Mouse (Mus musculus) heart, postnatal 0 days (tissue): ENCODE results near the gene Bcl2l11. TPM values are rescaled to one million over a fixed set of nuclear protein-coding genes. Genes with fewer than 3 reads are reported as not detected.

Source experiments
- ATAC-seq: fragments of 200-750 bp; cut with Nextera tagmentation; 2 replicates; pipeline ENCODE4 v1.8.0; 2017; ENCODE audit warnings: low read depth, moderate number of reproducible peaks, moderate library complexity; ENCODE audit not compliant: insufficient read depth
- DNase-seq: peaks from one replicate; pipeline ENCODE4 v3.0.0-alpha.2; 2016; ENCODE audit warnings: low spot score
- H3K27ac ChIP-seq: fragments of 300-500 bp; sonication (generic); 2 replicates; pipeline ENCODE4 v1.5.1; 2014; ENCODE audit warnings: low read depth, mild to moderate bottlenecking
- H3K27me3 ChIP-seq: fragments of 300-500 bp; sonication (generic); 2 replicates; pipeline ENCODE4 v1.6.1; 2014; ENCODE audit warnings: low read length, mixed read lengths; ENCODE audit not compliant: control insufficient read depth, insufficient read depth
- H3K36me3 ChIP-seq: fragments of 300-500 bp; sonication (generic); replicated peaks from 2 replicates; pipeline ENCODE4 v1.6.1; 2014; ENCODE audit warnings: low read length, mixed read lengths; ENCODE audit not compliant: control insufficient read depth, insufficient read depth
- H3K4me1 ChIP-seq: fragments of 300-500 bp; sonication (generic); 2 replicates; pipeline ENCODE4 v1.6.1; 2014; ENCODE audit warnings: antibody characterized with exemption; ENCODE audit not compliant: control insufficient read depth, insufficient read depth
- H3K4me2 ChIP-seq: fragments of 300-500 bp; sonication (generic); 2 replicates; pipeline ENCODE4 v1.6.1; 2014; ENCODE audit warnings: low read depth, mild to moderate bottlenecking, low read length, moderate library complexity
- H3K4me3 ChIP-seq: fragments of 300-500 bp; sonication (generic); 2 replicates; pipeline ENCODE4 v1.5.1; 2014; ENCODE audit warnings: low read depth, low read length
- H3K9ac ChIP-seq: fragments of 300-500 bp; sonication (generic); replicated peaks from 2 replicates; pipeline ENCODE4 v1.6.1; 2014; ENCODE audit warnings: low read depth, low read length, mixed read lengths
- H3K9me3 ChIP-seq: fragments of 300-500 bp; sonication (generic); replicated peaks from 2 replicates; pipeline ENCODE4 v1.6.1; 2016; ENCODE audit warnings: low read length; ENCODE audit not compliant: control insufficient read depth
- CTCF ChIP-seq: IDR thresholded peaks from 2 replicates; pipeline ENCODE4 v1.5.1; 2016; ENCODE audit warnings: antibody characterized with exemption, control low read depth, low read depth
- EP300 ChIP-seq: IDR thresholded peaks from 2 replicates; pipeline ENCODE4 v1.6.1; 2016; ENCODE audit warnings: antibody characterized with exemption, low read depth
- WGBS: fragments of 180-500 bp; shearing (Covaris S2); extraction: QIAGEN DNeasy Blood & Tissue Kit; methylation state at CpG from one replicate; pipeline ENCODE4 v1.1.7; 2014; 5-methylcytosine and 5-hydroxymethylcytosine counted together
- polyA plus RNA-seq: library from polyadenylated mRNA; unstranded; fragments of >200 nt; fragmentation: Nextera tagmentation; extraction: Ambion mirVana; gene quantifications from 2 replicates; pipeline ENCODE4 v1.2.1, GENCODE M21; 2015
- total RNA-seq: library from RNA; depleted of rRNA; stranded (reverse); fragments of >200 nt; gene quantifications from 2 replicates; pipeline ENCODE4 v1.2.3, GENCODE M21; 2014; ENCODE audit warnings: low replicate concordance; rRNA removed

Bcl2l11 gene
- total RNA-seq (26.1 and 26.6 TPM in 2 replicates), polyA plus RNA-seq (18.2 and 22.4 TPM in 2 replicates)

GRCm38 (mm10) chr2:128125635-128126470 lies at the start of gene Bcl2l11:
TSS of gene Bcl2l11 (plus strand) at chr2:128126038.
- Histone ChIP-seq H3K4me1 (peaks cover 36% of the 10 kb centered on the region), H3K9ac (peak within 1 kb of the TSS; percentile 62), H3K9me3 (no peaks in the 10 kb centered on the region), H3K4me2 (peak within 1 kb of the TSS; percentile 89), H3K27ac (peak within 1 kb of the TSS; percentile 95), H3K27me3 (0 out of 2 replicates have a peak, but pooled peaks cover 9% of the 10 kb centered on the region), H3K4me3 (peak within 1 kb of the TSS; percentile 67), H3K36me3 (peaks cover 16% of the 10 kb centered on the region)
- TF ChIP-seq CTCF (peak; percentile 61), EP300 (peak; percentile 93)
- peak; percentile 94 for DNase-seq
- WGBS: 0% methylated on average over 71 of the region's 76 CpGs
- peak; percentile 82 for ATAC-seq

- no peak overlapping the region for H3K4me3 ChIP-seq
- TF ChIP-seq EP300 (no peak), CTCF (no peak)
- no peaks in the 10 kb centered on the region for H3K27me3 ChIP-seq
- no peak overlapping the region for H3K27ac ChIP-seq
- H3K4me1 ChIP-seq: no peaks in the 10 kb centered on the region; the same call in 1 of the 2 replicates
- H3K9ac ChIP-seq: no peak overlapping the region
- DNase-seq (no peak), ATAC-seq (no peak)
- H3K4me2 ChIP-seq: no peak overlapping the region
- H3K36me3 ChIP-seq: no peaks in the 10 kb centered on the region
- H3K9me3 ChIP-seq: no peaks in the 10 kb centered on the region
- WGBS: 85% methylated on average over 4 of the region's 4 CpGs
Observed at GRCm38 (mm10) chr2:128076936-128077335, 48.9 kb upstream of the Bcl2l11 start.

- Histone ChIP-seq H3K9me3 (no peaks in the 10 kb centered on the region), H3K9ac (no peak overlapping the region), H3K27ac (no peak overlapping the region), H3K4me1 (no peaks in the 10 kb centered on the region; the same call in 1 of the 2 replicates), H3K4me2 (0 out of 2 replicates have a peak overlapping the region, but pooled peaks have one; percentile 14), H3K36me3 (no peaks in the 10 kb centered on the region), H3K27me3 (no peaks in the 10 kb centered on the region), H3K4me3 (no peak overlapping the region)
- DNase-seq (peak; percentile 41), ATAC-seq (peak; percentile 70)
- WGBS: 33% methylated on average over 5 of the region's 5 CpGs
- no peak for TF ChIP-seq EP300
- peak; percentile 74 for TF ChIP-seq CTCF
Observed at GRCm38 (mm10) chr2:128078859-128079258, 47.0 kb upstream of the Bcl2l11 start.

GRCm38 (mm10) chr2:128079316-128079715 lies 46.5 kb upstream of the Bcl2l11 start:
- Histone ChIP-seq H3K4me3 (no peak overlapping the region), H3K27ac (no peak overlapping the region), H3K4me2 (0 out of 2 replicates have a peak overlapping the region, but pooled peaks have one; percentile 14), H3K4me1 (no peaks in the 10 kb centered on the region; the same call in 1 of the 2 replicates), H3K36me3 (no peaks in the 10 kb centered on the region), H3K9ac (no peak overlapping the region), H3K27me3 (no peaks in the 10 kb centered on the region), H3K9me3 (no peaks in the 10 kb centered on the region)
- WGBS: 43% methylated on average over 6 of the region's 6 CpGs
- ATAC-seq (no peak), DNase-seq (no peak)
- TF ChIP-seq CTCF (no peak), EP300 (no peak)

- H3K36me3 ChIP-seq: no peaks in the 10 kb centered on the region
Observed at GRCm38 (mm10) chr2:128083844-128084243, 42.0 kb upstream of the Bcl2l11 start.

More at GRCm38 (mm10) chr2:128083844-128084243, 42.0 kb upstream of the Bcl2l11 start:
- no peak for DNase-seq
- ATAC-seq: no peak
- 28% methylated on average over 3 of the region's 3 CpGs for WGBS
- Histone ChIP-seq H3K9me3 (no peaks in the 10 kb centered on the region), H3K9ac (no peak overlapping the region), H3K27ac (no peak overlapping the region), H3K4me1 (peaks cover 18% of the 10 kb centered on the region), H3K27me3 (no peaks in the 10 kb centered on the region), H3K4me3 (no peak overlapping the region), H3K4me2 (no peak overlapping the region)
- TF ChIP-seq EP300: no peak
- TF ChIP-seq CTCF: no peak
